Mouse (Mus musculus): ENCODE data around the gene Fam129a.
"Not testable (repeated sequence)": the region's sequence is repeated elsewhere in the genome, so short reads cannot be mapped to it uniquely, and the experiment has no call there.

The Fam129a gene

DNA sequence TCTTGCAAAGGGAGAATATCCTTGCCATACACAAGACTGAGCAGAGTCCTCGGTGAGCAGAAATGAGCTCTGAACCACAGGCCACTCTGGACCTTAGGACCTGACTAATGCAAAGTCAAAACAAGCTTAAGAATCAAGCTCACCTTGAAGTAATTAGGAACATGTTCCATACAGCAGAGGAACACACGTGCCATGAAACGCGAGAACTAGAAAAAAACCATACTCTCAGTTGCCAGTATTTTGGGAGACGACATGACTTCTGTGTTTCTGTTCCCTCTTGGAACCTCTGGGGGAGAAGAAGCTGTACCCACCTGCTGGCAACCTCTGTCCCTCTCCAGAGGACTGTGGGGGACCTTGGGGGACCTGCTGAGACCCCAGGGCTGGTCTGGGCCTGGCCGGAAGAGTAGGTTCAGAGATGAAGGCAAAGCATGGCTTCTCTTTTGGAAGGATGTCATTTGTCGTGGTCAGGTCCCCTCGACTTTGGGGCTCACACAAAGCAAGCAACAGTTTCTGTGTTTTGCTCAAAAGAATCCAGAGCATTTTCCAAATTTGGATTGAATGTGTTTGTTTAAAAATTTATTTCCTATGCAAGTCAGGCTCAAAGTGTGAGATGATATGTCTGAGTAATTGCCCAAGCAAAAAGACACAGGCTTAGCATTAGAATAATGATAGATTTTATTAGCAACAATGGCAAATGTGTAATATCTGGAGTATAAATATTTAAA lies 12.6 kb downstream of the Fam129a start:
- DNase-seq (ENCODE audit: extremely low spot score, low read depth, low spot score): no peak

DNA sequence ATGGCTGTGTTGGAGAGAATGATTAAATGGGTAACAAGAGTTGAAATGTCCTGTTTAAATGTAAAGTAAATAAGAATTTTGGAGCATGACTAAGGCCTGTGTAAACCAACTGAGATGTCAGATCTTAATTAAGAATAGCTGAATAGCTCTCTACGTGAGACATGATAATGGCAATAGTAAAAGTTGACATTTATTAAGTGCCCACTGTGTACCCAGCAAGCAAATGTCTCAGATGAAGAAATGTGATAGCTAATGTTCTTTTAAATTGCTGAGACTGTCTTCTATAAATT lies 13.1 kb downstream of the Fam129a start:
- DNase-seq (ENCODE audit: extremely low spot score, low read depth, low spot score): no peak

GRCm38 (mm10) chr1:151584565-151585216 lies 13.7 kb downstream of the Fam129a start:
- DNase-seq (ENCODE audit: extremely low spot score, low read depth, low spot score): no peak

DNA sequence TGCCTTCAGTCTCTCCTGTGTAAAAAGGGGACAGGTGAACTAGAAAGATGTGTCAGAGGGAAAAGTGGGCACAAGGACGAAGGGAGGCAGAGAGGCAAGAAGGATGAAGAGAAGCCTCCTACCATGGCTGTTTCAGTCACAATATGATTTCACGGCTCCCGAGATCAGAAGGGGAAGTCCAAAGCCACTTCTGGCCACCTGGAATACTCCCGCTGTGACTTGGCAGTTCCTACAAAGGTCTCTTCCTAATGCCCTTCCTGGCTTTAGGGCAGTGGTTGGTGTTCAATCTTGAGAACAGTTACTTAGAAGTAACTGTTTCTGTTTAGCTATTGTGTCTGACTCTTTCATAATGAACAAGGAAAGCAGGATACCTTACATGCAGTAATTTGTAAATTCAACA lies 14.7 kb downstream of the Fam129a start:
- no peak for DNase-seq (ENCODE audit: extremely low spot score, low read depth, low spot score)

- no peak for DNase-seq (ENCODE audit: extremely low spot score, low read depth, low spot score)
These were observed 21.4 kb downstream of the Fam129a start for GRCm38 (mm10) chr1:151592085-151593017.

- no peak for DNase-seq (ENCODE audit: extremely low spot score, low read depth, low spot score)
These were observed 23.9 kb downstream of the Fam129a start for GRCm38 (mm10) chr1:151594906-151595305.

DNA sequence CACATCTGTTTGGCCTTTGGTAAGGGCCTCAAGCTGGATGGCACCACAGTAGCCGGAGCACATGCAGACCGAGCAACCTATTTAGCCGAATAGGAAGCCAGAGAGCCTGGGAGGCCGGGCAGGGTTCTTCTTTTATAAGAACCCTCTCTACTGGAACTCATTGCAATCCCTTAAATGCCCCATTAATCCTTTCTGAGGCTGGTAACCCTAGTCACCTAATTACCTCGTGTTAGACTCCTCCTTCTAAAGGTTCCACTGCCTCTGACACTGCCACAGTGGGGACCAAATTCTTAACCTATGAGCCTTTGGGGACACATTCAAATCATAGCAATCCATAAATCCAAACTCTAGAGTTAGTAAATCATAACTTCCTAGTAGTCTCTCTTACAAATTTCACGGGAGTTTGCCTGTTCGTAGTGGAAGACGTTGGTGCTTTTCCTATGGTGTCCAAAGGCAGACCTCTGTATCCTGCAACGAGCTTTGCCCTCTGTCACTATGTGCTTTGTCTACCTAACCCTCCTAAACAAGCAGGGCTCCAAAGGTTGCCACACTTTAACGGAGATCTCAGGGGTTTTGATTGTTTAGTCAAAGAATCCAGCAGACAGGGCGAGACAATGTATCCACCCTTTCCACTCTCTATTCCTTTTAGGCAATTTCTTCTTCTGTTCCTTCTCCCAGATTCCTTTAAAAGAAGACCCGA lies 24.8 kb downstream of the Fam129a start:
- DNase-seq (ENCODE audit: extremely low spot score, low read depth, low spot score): no peak

DNA sequence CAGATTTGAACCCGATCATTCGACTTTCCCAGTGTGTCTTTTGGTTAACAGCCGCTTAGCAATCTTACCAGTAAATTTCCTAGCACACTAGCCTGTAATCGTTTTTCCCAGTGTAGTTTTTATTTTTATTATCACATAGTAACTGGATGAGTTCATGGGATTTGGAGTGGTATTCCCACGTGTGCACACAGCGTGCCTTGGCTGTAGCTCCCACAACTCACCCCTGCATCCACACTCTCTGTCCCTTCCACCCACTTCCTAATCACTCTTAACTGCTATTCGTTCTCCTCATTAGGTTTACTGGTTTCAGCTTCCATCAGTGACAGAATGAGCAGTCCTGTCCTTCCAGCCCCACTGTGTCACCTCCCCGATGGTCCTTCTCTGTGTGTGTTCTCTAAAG lies 25.6 kb downstream of the Fam129a start:
- DNase-seq (ENCODE audit: extremely low spot score, low read depth, low spot score): no peak

- no peak for DNase-seq (ENCODE audit: extremely low spot score, low read depth, low spot score)
These were observed 26.8 kb downstream of the Fam129a start for GRCm38 (mm10) chr1:151597677-151598297.

DNA sequence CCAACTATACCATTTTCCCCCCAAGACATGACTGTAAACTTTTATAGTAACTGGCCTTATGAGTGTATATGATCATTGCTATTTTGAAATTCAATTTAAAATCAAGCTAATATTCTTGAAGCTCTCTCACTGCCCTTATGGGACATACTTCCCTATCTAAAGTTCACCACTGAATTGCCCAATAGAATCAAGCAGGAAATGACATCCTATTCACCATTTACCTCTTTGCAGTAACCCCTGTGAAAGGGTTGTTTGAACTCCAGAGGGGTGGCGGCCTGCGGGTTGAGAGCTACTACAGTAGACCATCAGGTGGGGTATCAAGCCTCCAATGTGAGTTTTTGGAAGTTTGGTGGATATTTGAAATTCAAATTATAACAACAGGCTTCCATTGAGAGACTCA lies 27.9 kb downstream of the Fam129a start:
- no peak for DNase-seq (ENCODE audit: extremely low spot score, low read depth, low spot score)

- no peak for DNase-seq (ENCODE audit: extremely low spot score, low read depth, low spot score)
These were observed 33.3 kb downstream of the Fam129a start for GRCm38 (mm10) chr1:151604328-151604727.

GRCm38 (mm10) chr1:151607957-151608356 lies 37.0 kb downstream of the Fam129a start:
- not testable (repeated sequence) for DNase-seq (ENCODE audit: extremely low spot score, low read depth, low spot score)

DNA sequence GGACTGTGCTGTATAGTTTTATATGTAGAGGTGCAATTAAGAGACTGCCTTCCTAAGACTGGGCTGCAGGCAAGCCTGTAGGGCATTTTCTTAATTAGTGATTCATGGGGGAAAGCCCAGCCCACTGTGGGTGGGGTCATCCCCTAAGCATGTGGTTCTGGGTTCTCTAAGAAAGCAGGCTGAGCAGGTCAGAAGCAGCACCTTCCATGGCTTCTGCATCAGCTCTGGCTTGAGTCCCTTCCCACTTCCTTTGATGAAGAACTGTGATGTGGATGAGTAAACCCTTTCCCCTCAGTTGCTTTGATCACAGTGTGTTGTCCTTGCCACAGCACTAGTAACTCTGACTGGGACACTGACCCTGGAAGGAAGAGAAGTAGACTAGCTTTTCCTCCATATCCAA lies 39.6 kb downstream of the Fam129a start:
- DNase-seq (ENCODE audit: extremely low spot score, low read depth, low spot score): no peak

- DNase-seq (ENCODE audit: extremely low spot score, low read depth, low spot score): no peak
These were observed 43.4 kb downstream of the Fam129a start for GRCm38 (mm10) chr1:151614320-151614935.

DNA sequence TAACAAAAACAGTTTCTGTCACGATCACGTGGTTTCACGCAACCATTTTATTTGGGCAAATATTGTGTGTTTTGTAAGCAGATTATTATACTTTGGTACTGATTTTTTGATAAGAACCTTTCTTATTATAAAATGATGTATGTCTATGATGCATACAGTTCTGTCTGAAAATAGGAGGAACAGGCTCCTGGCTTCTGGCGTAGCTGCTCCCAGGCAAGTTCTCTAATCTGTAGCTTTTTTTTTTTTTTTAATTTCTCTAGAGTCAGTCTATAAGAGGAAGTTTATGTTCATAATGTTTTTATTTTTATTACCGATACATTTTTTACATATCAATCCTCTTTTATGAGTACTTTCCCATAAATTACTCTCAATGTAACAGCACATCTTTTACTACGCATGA lies 44.6 kb downstream of the Fam129a start:
- no peak for DNase-seq (ENCODE audit: extremely low spot score, low read depth, low spot score)

- no peak for DNase-seq (ENCODE audit: extremely low spot score, low read depth, low spot score)
These were observed 45.7 kb downstream of the Fam129a start for GRCm38 (mm10) chr1:151616555-151617205.

DNA sequence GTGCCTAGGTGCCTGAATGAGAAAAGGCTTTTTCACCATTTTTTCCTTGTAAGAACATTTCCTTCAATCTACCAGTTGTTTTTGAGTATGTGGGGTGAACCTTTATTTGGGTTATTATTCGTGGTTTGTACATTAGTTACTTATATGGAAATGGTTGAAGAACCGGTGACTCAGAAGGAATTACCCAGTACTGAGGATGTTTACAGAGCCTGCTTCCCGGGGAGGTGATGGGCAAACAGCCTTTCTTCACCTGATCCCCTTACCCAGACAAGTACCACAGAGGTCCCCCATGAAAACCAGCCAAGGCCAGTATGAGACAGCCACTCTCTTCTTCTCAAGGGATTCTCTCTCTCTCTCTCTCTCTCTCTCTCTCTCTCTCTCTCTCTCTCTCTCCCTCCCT lies 47.3 kb downstream of the Fam129a start:
- DNase-seq (ENCODE audit: extremely low spot score, low read depth, low spot score): no peak

DNA sequence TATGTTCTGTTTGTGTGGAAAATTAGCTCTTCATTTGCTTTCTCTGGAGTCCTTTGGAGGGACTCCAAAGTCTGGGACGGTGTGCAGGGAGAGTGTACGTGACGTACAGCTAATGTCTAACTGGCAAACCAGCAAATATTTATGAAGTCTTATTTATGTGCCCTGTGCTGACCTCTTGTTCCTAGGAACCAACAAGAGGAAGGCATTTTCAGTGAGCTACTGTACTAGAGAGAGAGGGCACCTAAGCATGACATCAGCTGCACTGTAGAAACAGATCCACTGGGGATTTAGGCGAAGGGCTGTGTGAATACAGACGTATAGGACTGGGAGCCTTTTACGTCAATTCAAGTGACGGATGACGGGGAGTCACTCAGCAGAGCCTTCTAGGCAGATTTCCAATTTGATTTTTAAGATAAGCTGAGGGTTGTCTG lies 48.3 kb downstream of the Fam129a start:
- DNase-seq (ENCODE audit: extremely low spot score, low read depth, low spot score): no peak

DNA sequence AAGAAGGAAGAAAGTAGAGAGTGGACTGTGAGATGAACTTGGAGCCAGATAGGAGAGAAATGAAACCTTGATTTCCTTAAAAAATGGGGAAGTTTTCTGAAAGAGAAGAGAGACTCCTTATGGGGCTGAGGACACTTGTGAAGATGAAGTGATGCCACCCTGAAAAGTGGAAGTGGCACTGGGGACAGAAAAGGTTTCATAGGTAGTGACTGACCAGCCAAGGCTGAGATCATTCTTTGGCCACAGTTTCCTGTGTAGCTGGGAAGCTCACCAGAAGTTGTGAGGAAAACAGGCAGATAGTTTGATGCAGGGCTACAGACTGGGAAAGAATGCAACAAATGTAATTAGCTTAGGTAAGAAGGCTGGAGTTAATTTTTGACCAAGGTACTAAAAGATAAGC lies 49.7 kb downstream of the Fam129a start:
- no peak for DNase-seq (ENCODE audit: extremely low spot score, low read depth, low spot score)

All from hindlimb bud, embryonic 11.5 days (tissue).